Mouse (Mus musculus) hindbrain, embryonic 14.5 days (tissue): Measurements from ENCODE around the gene Snx17. TPM values are rescaled to one million over a fixed set of nuclear protein-coding genes. Genes with fewer than 3 reads are reported as not detected.

Experiments
- ATAC-seq: fragments of 200-750 bp; cut with Nextera tagmentation; 2 replicates; pipeline ENCODE4 v1.8.0; 2017; ENCODE audit warnings: moderate number of reproducible peaks, mild to moderate bottlenecking, moderate TSS enrichment, moderate library complexity; ENCODE audit not compliant: low FRiP score
- DNase-seq: peaks from one replicate; pipeline ENCODE4 v3.0.0-alpha.2; 2015; ENCODE audit warnings: low spot score
- H3K27ac ChIP-seq: fragments of 300-500 bp; sonication (generic); 2 replicates; pipeline ENCODE4 v1.5.1; 2014; ENCODE audit warnings: mild to moderate bottlenecking, moderate library complexity
- H3K27me3 ChIP-seq: fragments of 300-500 bp; sonication (generic); 2 replicates; pipeline ENCODE4 v1.6.1; 2014; ENCODE audit warnings: mild to moderate bottlenecking, low read length, mixed read lengths; ENCODE audit not compliant: control insufficient read depth, insufficient read depth
- H3K36me3 ChIP-seq: fragments of 300-500 bp; sonication (generic); replicated peaks from 2 replicates; pipeline ENCODE4 v1.6.1; 2014; ENCODE audit not compliant: control insufficient read depth, insufficient read depth
- H3K4me1 ChIP-seq: fragments of 300-500 bp; sonication (generic); replicated peaks from 2 replicates; pipeline ENCODE4 v1.6.1; 2014; ENCODE audit warnings: antibody characterized with exemption, low read length, mixed read lengths; ENCODE audit not compliant: control insufficient read depth, insufficient read depth
- H3K4me2 ChIP-seq: fragments of 300-500 bp; sonication (generic); replicated peaks from 2 replicates; pipeline ENCODE4 v1.6.1; 2014; ENCODE audit warnings: mild to moderate bottlenecking, moderate library complexity
- H3K4me3 ChIP-seq: fragments of 300-500 bp; sonication (generic); replicated peaks from 2 replicates; pipeline ENCODE4 v1.5.1; 2014; ENCODE audit warnings: mild to moderate bottlenecking, low read length
- H3K9ac ChIP-seq: fragments of 300-500 bp; sonication (generic); 2 replicates; pipeline ENCODE4 v1.6.1; 2014
- H3K9me3 ChIP-seq: fragments of 300-500 bp; sonication (generic); 2 replicates; pipeline ENCODE4 v1.6.1; 2016; ENCODE audit warnings: low read length; ENCODE audit not compliant: control insufficient read depth
- WGBS: fragments of 180-500 bp; shearing (Covaris S2); extraction: QIAGEN DNeasy Blood & Tissue Kit; methylation state at CpG from one replicate; pipeline ENCODE4 v1.1.7; 2014; 5-methylcytosine and 5-hydroxymethylcytosine counted together
- polyA plus RNA-seq: library from polyadenylated mRNA; unstranded; fragments of >200 nt; fragmentation: Nextera tagmentation; extraction: Ambion mirVana; gene quantifications from 2 replicates; pipeline ENCODE4 v1.2.1, GENCODE M21; 2014

Gene Snx17
- polyA plus RNA-seq, 1 experiment from 2014 or later, result 108 TPM

DNA sequence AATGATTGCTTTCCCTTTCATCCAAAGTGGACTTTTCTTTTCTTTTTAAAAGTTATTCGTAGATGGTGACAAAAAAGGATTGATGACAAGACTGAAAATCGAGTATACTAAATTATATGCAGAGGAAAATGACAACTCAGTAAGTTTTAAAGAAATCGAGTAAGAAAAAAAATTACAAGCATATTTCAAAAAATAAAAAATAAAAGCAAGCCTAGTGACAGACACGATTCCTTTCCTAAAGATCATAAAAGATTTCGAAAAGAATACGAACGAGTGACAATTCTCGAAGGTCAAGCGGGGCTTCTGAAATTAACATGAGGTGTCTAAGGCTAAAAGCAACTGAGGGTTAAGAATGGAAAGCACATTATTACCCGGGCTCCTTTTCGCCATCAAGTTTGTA, 26.4 kb downstream of the Snx17 start:
- H3K27ac ChIP-seq, result peak overlapping the region; percentile 98
- ATAC-seq (no peak), DNase-seq (no peak)
- no peaks in the 10 kb centered on the region for H3K27me3 ChIP-seq
- WGBS, result 1% methylated on average over 11 of the region's 11 CpGs
- no peaks in the 10 kb centered on the region for H3K9me3 ChIP-seq
- H3K4me1 ChIP-seq, result peaks cover 15% of the 10 kb centered on the region; the same call in 1 of the 2 replicates
- H3K4me2 ChIP-seq, result peak overlapping the region; percentile 61
- no peaks in the 10 kb centered on the region for H3K36me3 ChIP-seq
- peak overlapping the region; percentile 83 for H3K4me3 ChIP-seq
- peak overlapping the region; percentile 85 for H3K9ac ChIP-seq

DNA sequence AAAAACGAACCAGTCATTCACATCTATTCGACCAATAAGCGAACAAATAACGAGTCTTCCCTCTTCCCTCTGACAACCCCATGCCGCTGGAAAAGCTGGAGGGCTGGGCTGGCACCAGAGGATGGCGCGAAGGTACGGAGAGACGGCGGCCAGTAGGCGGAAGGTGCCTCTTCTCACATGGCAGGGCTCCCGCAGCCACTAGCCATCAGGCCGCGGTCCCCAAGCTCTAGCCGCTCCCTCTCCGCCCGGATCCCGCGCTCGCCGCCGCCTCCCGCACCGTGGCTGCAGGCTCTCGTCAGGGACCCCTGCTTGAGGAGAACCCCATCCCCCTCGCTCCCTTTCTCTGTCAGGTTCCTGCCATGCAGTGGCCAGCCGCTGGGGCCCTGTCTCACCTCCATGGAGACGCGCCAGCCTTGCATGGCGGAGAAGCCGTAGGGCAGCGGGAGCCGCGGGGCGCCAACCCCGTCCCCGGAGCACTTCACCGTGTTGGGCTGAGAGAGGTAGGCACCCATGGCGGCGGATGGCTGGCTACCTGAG, 27.0 kb downstream of the Snx17 start:
- peaks cover 15% of the 10 kb centered on the region; the same call in 1 of the 2 replicates for H3K4me1 ChIP-seq
- peak; percentile 47 for DNase-seq
- H3K9ac ChIP-seq, result peak overlapping the region; percentile 85
- H3K27ac ChIP-seq, result peak overlapping the region; percentile 98
- H3K36me3 ChIP-seq, result no peaks in the 10 kb centered on the region
- no peaks in the 10 kb centered on the region for H3K27me3 ChIP-seq
- no peaks in the 10 kb centered on the region for H3K9me3 ChIP-seq
- peak overlapping the region; percentile 83 for H3K4me3 ChIP-seq
- under 1% methylated on average over 36 of the region's 40 CpGs for WGBS
- peak overlapping the region; percentile 61 for H3K4me2 ChIP-seq
- peak; percentile 74 for ATAC-seq

DNA sequence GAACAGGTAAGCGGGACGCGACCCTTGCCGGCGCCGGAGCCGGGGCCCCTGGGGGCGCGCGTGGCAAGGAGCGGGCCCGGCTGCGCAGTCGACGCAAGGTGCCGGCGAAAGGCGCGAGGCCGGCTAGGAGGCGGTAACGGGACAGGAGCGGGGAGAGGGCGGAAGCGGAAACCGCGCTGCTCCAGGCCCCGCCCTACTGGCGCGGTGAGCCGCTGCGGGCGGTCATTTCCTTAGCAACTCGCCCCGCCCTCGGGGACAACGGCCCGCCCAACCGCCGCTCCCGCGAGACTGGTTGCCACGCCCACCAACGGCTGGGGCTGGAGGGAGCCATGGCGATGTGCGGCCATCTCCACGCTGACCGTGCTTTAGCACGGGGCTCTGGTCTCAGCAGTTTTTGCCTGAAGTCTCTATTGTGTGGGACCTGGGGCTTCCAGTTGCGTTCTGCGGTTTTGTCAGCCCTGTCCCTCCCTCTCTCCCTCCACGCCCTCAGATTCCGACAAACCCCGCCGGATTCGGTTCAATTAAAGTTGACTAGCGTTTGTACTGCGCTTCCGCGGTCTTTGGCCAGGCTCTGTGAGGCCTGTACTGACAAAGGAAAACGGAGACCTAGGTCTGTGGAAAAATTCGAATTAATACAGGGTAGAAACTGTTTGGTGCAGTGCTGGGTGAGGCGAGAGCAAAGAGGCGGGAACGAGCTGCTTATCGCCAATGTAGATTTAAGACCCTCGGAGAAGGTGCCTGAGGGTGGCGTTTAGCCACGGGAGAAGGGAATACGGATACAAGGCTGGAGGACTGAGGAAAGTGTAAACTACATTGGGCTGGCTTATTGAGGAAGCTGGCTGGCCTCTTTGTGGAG, 27.6 kb downstream of the Snx17 start, which contains the start of gene Ppm1g:
Ppm1g (minus strand) TSS at position 240 of the 856 bp plus-strand sequence.
- peak within 1 kb of the TSS; percentile 83 for H3K4me3 ChIP-seq
- H3K27me3 ChIP-seq, result no peaks in the 10 kb centered on the region
- under 1% methylated on average over 70 of the region's 70 CpGs for WGBS
- peak within 1 kb of the TSS; percentile 85 for H3K9ac ChIP-seq
- no peaks in the 10 kb centered on the region for H3K9me3 ChIP-seq
- peak within 1 kb of the TSS; percentile 98 for H3K27ac ChIP-seq
- ATAC-seq (peak; percentile 94), DNase-seq (peak; percentile 96)
- no peaks in the 10 kb centered on the region for H3K36me3 ChIP-seq
- peaks cover 15% of the 10 kb centered on the region; the same call in 1 of the 2 replicates for H3K4me1 ChIP-seq
- H3K4me2 ChIP-seq, result peak within 1 kb of the TSS; percentile 61

DNA sequence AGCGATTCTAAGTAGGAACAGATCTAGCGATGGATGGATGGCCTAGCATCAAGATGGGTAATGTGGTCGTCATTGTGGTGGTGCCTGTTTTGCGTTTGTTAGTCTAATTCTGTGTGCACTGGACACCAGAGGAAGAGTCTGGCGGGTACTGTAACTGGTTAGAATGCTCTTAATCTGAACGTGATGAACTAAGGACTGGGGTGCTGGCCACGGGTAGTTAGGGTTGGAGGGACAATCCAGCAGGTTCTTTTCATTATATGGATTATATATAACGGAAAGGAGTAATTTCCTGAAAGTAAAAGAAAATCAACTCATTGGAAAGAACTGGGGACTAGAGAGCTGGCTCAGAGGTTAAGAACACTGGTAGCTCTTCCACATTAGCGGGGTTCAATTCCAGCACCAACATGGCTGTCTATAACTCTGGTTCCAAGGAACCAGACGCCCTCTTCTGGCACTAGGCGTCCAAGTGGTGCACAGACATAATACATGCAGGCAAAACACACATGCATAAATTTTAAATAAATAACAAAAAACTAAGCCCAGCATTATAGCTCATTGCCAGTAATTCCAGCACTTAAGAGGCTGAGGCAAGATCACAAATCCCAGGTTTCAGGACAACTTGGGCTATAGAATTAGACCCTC, 28.4 kb downstream of the Snx17 start:
- Histone ChIP-seq H3K4me1 (peaks cover 15% of the 10 kb centered on the region; the same call in 1 of the 2 replicates), H3K36me3 (no peaks in the 10 kb centered on the region), H3K27ac (peak overlapping the region; percentile 98), H3K9ac (peak overlapping the region; percentile 85), H3K4me3 (peak overlapping the region; percentile 83), H3K27me3 (no peaks in the 10 kb centered on the region), H3K4me2 (peak overlapping the region; percentile 61), H3K9me3 (no peaks in the 10 kb centered on the region)
- 0 out of 2 replicates have a peak, but pooled peaks have one; percentile 25 for ATAC-seq
- peak; percentile 67 for DNase-seq
- 14% methylated on average over 11 of the region's 11 CpGs for WGBS

DNA sequence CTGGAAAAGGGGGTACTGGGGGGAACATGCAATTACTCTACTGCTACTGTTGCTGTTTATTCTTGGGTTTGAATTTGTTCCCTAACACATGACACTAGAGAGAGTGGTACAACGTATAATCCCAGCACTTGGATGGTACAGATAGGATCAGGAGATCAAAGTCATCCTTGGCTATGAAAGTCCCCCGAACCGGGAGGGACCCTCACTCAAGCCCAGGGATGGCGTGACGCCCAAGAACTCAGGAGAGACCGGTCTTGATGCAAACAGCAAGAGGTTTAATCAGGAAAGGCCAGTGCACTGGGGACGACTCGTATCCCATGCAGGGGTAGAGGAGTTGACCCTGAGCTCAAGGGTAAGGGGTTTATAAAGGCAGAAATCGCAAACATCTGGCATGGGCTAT, 29.7 kb downstream of the Snx17 start:
- no peak for ATAC-seq
- Histone ChIP-seq H3K4me3 (no peak overlapping the region), H3K27ac (no peak overlapping the region), H3K9ac (no peak overlapping the region), H3K4me1 (peaks cover 15% of the 10 kb centered on the region; the same call in 1 of the 2 replicates), H3K27me3 (no peaks in the 10 kb centered on the region), H3K36me3 (no peaks in the 10 kb centered on the region), H3K4me2 (no peak overlapping the region), H3K9me3 (no peaks in the 10 kb centered on the region)
- 95% methylated on average over 9 of the region's 9 CpGs for whole genome bisulfite sequencing
- no peak for DNase-seq

DNA sequence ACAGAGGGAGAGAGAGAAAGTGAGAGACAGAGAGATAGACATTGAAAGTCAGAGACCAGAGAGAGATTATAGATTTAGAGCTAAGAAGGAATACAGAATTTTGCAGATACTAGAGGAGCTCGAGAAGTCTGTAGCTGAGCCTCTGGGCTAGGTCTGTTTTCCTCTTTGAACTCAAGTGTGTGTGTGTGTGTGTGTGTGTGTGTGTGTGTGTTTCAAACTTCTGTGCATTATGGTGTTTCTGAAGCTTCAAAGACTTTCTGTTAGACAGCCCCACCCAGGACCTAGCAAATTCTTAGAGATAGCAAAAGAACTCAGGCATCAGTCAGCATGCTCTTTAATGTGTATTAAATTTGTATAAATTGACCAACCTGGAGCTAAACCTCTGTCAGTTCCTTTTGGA, 33.6 kb downstream of the Snx17 start:
- Histone ChIP-seq H3K9ac (no peak overlapping the region), H3K4me3 (no peak overlapping the region), H3K4me1 (no peaks in the 10 kb centered on the region), H3K27me3 (no peaks in the 10 kb centered on the region), H3K9me3 (no peaks in the 10 kb centered on the region), H3K4me2 (no peak overlapping the region), H3K36me3 (no peaks in the 10 kb centered on the region), H3K27ac (no peak overlapping the region)
- DNase-seq, result no peak
- no peak for ATAC-seq
- WGBS, result 73% methylated on average over 1 of the region's 1 CpGs

DNA sequence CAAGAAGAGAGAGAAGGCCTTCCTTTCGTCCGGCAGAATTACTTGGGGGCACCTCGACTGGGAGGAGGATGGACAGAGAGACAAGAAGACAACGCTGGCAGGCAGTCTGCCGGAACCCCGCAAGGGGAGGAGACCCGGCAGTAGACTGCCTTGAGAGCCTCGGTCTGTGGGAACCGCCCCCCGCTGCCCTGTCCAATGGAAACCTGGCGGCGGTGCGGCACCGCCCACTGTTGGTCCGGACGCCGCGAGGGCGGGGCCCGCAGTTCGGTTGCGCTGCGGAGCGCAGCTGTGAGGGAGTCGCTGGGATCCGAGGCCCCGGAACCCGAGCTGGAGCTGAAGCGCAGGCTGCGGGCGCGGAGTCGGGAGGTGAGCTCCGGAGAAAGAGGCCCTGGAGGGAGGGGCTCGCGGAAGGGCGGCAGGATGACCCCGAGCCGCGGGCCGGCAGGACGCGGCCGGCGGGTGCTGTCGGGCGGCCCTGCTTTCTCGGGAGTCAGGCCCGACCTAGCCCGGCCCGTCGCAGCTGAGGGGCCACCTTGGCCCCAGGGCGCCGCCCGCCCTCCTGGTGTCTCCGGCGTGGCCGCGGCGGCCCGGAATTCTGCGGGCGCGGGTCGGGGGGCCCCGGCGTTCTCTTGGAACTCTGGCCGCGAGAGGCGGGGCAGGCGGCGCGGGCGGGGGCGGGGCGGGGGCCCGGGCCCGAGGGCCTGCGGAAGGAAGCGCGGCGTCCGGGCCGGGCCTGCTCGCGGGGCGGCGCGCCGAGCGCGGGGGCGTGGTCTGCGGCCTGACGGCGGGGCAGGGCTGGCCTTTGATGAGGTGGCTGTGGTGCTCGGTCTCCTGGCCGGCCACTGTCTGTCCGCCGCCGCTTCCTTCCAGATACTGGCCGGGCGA, 47.9 kb downstream of the Snx17 start, which contains the start of the genes Nrbp1 and Gm9970:
Nrbp1 (plus strand) TSS at position 228 of the 885 bp plus-strand sequence.
Gm9970 (minus strand) TSS at position 596 of the 885 bp plus-strand sequence.
- peaks cover 25% of the 10 kb centered on the region for H3K36me3 ChIP-seq
- H3K4me3 ChIP-seq, result peak within 1 kb of the TSS; percentile 99
- H3K4me2 ChIP-seq, result peak within 1 kb of the TSS; percentile 91

DNA sequence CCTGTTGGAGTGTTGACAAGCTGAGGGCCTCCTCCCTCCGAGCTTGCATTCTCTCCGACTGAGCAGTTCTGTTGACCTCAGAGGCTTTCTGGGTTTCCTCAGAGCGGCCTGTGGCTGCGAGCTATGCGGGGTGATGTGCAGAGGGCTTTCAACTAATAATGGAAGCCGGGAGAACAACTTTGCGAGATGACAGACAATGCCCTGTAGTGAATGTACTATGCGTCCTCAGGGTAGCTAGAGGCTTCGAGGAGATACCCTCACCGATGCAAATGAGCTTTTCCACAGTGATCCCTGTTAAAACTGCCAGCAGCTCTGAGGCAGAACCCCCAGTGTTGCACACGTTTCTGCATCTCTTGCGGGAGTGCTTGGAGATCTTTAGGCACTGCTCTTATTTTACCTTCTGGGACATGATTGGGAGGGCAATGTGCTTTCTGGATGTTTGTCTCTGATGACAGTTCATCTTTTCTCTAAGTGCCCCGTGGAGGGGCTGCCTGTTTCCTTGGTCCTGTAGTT, 48.6 kb downstream of the Snx17 start:
- WGBS, result under 1% methylated on average over 13 of the region's 13 CpGs
- Histone ChIP-seq H3K4me1 (peaks cover 8% of the 10 kb centered on the region; the same call in 1 of the 2 replicates), H3K27me3 (no peaks in the 10 kb centered on the region), H3K36me3 (peaks cover 32% of the 10 kb centered on the region), H3K9ac (peak overlapping the region; percentile 94), H3K27ac (peak overlapping the region; percentile 98), H3K4me3 (peak overlapping the region; percentile 99), H3K9me3 (peaks cover 3% of the 10 kb centered on the region; the same call in 1 of the 2 replicates), H3K4me2 (peak overlapping the region; percentile 91)
- no peak for ATAC-seq
- DNase-seq, result no peak

More for the DNA sequence above, 47.9 kb downstream of the Snx17 start, which contains the start of the genes Nrbp1 and Gm9970:
- H3K9ac ChIP-seq, result peak within 1 kb of the TSS; percentile 94
- H3K4me1 ChIP-seq, result peaks cover 8% of the 10 kb centered on the region; the same call in 1 of the 2 replicates
- H3K27me3 ChIP-seq, result no peaks in the 10 kb centered on the region
- peak within 1 kb of the TSS; percentile 98 for H3K27ac ChIP-seq
- DNase-seq, result peak; percentile 94
- peak; percentile 98 for ATAC-seq
- H3K9me3 ChIP-seq, result peaks cover 4% of the 10 kb centered on the region; the same call in 1 of the 2 replicates
- under 1% methylated on average over 82 of the region's 103 CpGs for WGBS
